Mouse (Mus musculus): Measurements from ENCODE around the gene Gramd1b. TPM values are rescaled to one million over a fixed set of nuclear protein-coding genes. Genes with fewer than 3 reads are reported as not detected.
A peak's percentile ranks its signal among the peaks of the same experiment; 100 is the strongest.

Gene Gramd1b
- polyA plus RNA-seq, 1 experiment from 2014 or later, result 5.2 TPM

- no peaks in the 10 kb centered on the region for H3K27me3 ChIP-seq
- H3K36me3 ChIP-seq, result no peaks in the 10 kb centered on the region
- no peaks in the 10 kb centered on the region for H3K9me3 ChIP-seq
- 0 out of 2 replicates have a peak, but pooled peaks have one; percentile 31 for ATAC-seq (ENCODE audit: insufficient number of reproducible peaks, insufficient read depth, low FRiP score, low TSS enrichment, low read depth)
- no peak overlapping the region; the same call in 1 of the 2 replicates for H3K4me3 ChIP-seq (replicated peaks)
- no peak overlapping the region for H3K9ac ChIP-seq (replicated peaks)
- H3K4me2 ChIP-seq, result 0 out of 2 replicates have a peak overlapping the region, but pooled peaks have one; percentile 13
- peak overlapping the region; percentile 81 for H3K27ac ChIP-seq
- WGBS, result 66% methylated on average over 5 of the region's 5 CpGs
- H3K4me1 ChIP-seq (replicated peaks), result 0 out of 2 replicates have a peak, but pooled peaks cover 6% of the 10 kb centered on the region
Measured at GRCm38 (mm10) chr9:40407876-40408275, 123.3 kb downstream of the Gramd1b start.

- 0 out of 2 replicates have a peak, but pooled peaks cover 6% of the 10 kb centered on the region for H3K4me1 ChIP-seq (replicated peaks)
- ATAC-seq (ENCODE audit: insufficient number of reproducible peaks, insufficient read depth, low FRiP score, low TSS enrichment, low read depth), result no peak
- no peak overlapping the region for H3K9ac ChIP-seq (replicated peaks)
- H3K27ac ChIP-seq, result no peak overlapping the region
- no peak overlapping the region for H3K4me3 ChIP-seq (replicated peaks)
- 0 out of 2 replicates have a peak, but pooled peaks cover 6% of the 10 kb centered on the region for H3K27me3 ChIP-seq
- H3K4me2 ChIP-seq, result no peak overlapping the region
- WGBS, result 43% methylated on average over 6 of the region's 6 CpGs
- no peaks in the 10 kb centered on the region for H3K9me3 ChIP-seq
- no peaks in the 10 kb centered on the region for H3K36me3 ChIP-seq
Measured at GRCm38 (mm10) chr9:40405804-40406203, 125.4 kb downstream of the Gramd1b start.

- no peak for ATAC-seq (ENCODE audit: insufficient number of reproducible peaks, insufficient read depth, low FRiP score, low TSS enrichment, low read depth)
- Histone ChIP-seq H3K4me1 (replicated peaks) (0 out of 2 replicates have a peak, but pooled peaks cover 6% of the 10 kb centered on the region), H3K36me3 (no peaks in the 10 kb centered on the region), H3K9me3 (no peaks in the 10 kb centered on the region), H3K27ac (no peak overlapping the region), H3K9ac (replicated peaks) (no peak overlapping the region), H3K4me3 (replicated peaks) (no peak overlapping the region), H3K27me3 (0 out of 2 replicates have a peak, but pooled peaks cover 6% of the 10 kb centered on the region), H3K4me2 (no peak overlapping the region)
- WGBS, result 83% methylated on average over 5 of the region's 5 CpGs
Measured at GRCm38 (mm10) chr9:40405263-40405662, 125.9 kb downstream of the Gramd1b start.

GRCm38 (mm10) chr9:40404637-40405036, 126.5 kb downstream of the Gramd1b start:
- Histone ChIP-seq H3K9ac (replicated peaks) (no peak overlapping the region), H3K9me3 (no peaks in the 10 kb centered on the region), H3K27me3 (0 out of 2 replicates have a peak, but pooled peaks cover 6% of the 10 kb centered on the region), H3K4me2 (no peak overlapping the region), H3K36me3 (no peaks in the 10 kb centered on the region), H3K4me1 (replicated peaks) (0 out of 2 replicates have a peak, but pooled peaks cover 6% of the 10 kb centered on the region), H3K27ac (no peak overlapping the region), H3K4me3 (replicated peaks) (no peak overlapping the region)
- no peak for ATAC-seq (ENCODE audit: insufficient number of reproducible peaks, insufficient read depth, low FRiP score, low TSS enrichment, low read depth)
- WGBS, result 89% methylated on average over 11 of the region's 11 CpGs

GRCm38 (mm10) chr9:40403750-40404149, 127.4 kb downstream of the Gramd1b start:
- no peak overlapping the region for H3K4me2 ChIP-seq
- no peak overlapping the region for H3K9ac ChIP-seq (replicated peaks)
- H3K36me3 ChIP-seq, result no peaks in the 10 kb centered on the region
- 0 out of 2 replicates have a peak, but pooled peaks have one; percentile 15 for ATAC-seq (ENCODE audit: insufficient number of reproducible peaks, insufficient read depth, low FRiP score, low TSS enrichment, low read depth)
- 0 out of 2 replicates have a peak, but pooled peaks cover 6% of the 10 kb centered on the region for H3K27me3 ChIP-seq
- H3K27ac ChIP-seq, result no peak overlapping the region
- H3K4me1 ChIP-seq (replicated peaks), result 0 out of 2 replicates have a peak, but pooled peaks cover 3% of the 10 kb centered on the region
- WGBS, result 76% methylated on average over 7 of the region's 7 CpGs
- no peaks in the 10 kb centered on the region for H3K9me3 ChIP-seq
- H3K4me3 ChIP-seq (replicated peaks), result no peak overlapping the region

GRCm38 (mm10) chr9:40401818-40402217, 129.4 kb downstream of the Gramd1b start:
- 87% methylated on average over 5 of the region's 5 CpGs for WGBS
- ATAC-seq (ENCODE audit: insufficient number of reproducible peaks, insufficient read depth, low FRiP score, low TSS enrichment, low read depth), result no peak

GRCm38 (mm10) chr9:40400854-40401253, 130.3 kb downstream of the Gramd1b start:
- no peak overlapping the region for H3K27ac ChIP-seq
- H3K9ac ChIP-seq (replicated peaks), result no peak overlapping the region
- ATAC-seq (ENCODE audit: insufficient number of reproducible peaks, insufficient read depth, low FRiP score, low TSS enrichment, low read depth), result no peak
- H3K9me3 ChIP-seq, result no peaks in the 10 kb centered on the region
- 0 out of 2 replicates have a peak, but pooled peaks cover 6% of the 10 kb centered on the region for H3K27me3 ChIP-seq
- 79% methylated on average over 9 of the region's 9 CpGs for WGBS
- H3K4me3 ChIP-seq (replicated peaks), result no peak overlapping the region
- H3K36me3 ChIP-seq, result no peaks in the 10 kb centered on the region
- no peak overlapping the region for H3K4me2 ChIP-seq
- H3K4me1 ChIP-seq (replicated peaks), result no peaks in the 10 kb centered on the region

More at GRCm38 (mm10) chr9:40401818-40402217, 129.4 kb downstream of the Gramd1b start:
- no peaks in the 10 kb centered on the region for H3K36me3 ChIP-seq
- H3K4me3 ChIP-seq (replicated peaks), result no peak overlapping the region
- 0 out of 2 replicates have a peak, but pooled peaks cover 6% of the 10 kb centered on the region for H3K27me3 ChIP-seq
- H3K27ac ChIP-seq, result no peak overlapping the region
- H3K4me2 ChIP-seq, result no peak overlapping the region
- no peaks in the 10 kb centered on the region for H3K9me3 ChIP-seq
- 0 out of 2 replicates have a peak, but pooled peaks cover 3% of the 10 kb centered on the region for H3K4me1 ChIP-seq (replicated peaks)
- H3K9ac ChIP-seq (replicated peaks), result no peak overlapping the region

- Histone ChIP-seq H3K36me3 (no peaks in the 10 kb centered on the region), H3K27ac (no peak overlapping the region), H3K4me1 (replicated peaks) (no peaks in the 10 kb centered on the region), H3K9ac (replicated peaks) (no peak overlapping the region), H3K27me3 (0 out of 2 replicates have a peak, but pooled peaks cover 6% of the 10 kb centered on the region), H3K9me3 (no peaks in the 10 kb centered on the region), H3K4me2 (no peak overlapping the region), H3K4me3 (replicated peaks) (no peak overlapping the region)
- WGBS, result 35% methylated on average over 2 of the region's 2 CpGs
- ATAC-seq (ENCODE audit: insufficient number of reproducible peaks, insufficient read depth, low FRiP score, low TSS enrichment, low read depth), result no peak
Measured at GRCm38 (mm10) chr9:40400171-40400570, 131.0 kb downstream of the Gramd1b start.

GRCm38 (mm10) chr9:40399359-40399932, 131.7 kb downstream of the Gramd1b start:
- 0 out of 2 replicates have a peak, but pooled peaks cover 6% of the 10 kb centered on the region for H3K27me3 ChIP-seq
- no peaks in the 10 kb centered on the region for H3K36me3 ChIP-seq
- no peaks in the 10 kb centered on the region for H3K9me3 ChIP-seq
- no peak overlapping the region for H3K27ac ChIP-seq
- H3K4me3 ChIP-seq (replicated peaks), result no peak overlapping the region
- no peaks in the 10 kb centered on the region for H3K4me1 ChIP-seq (replicated peaks)
- no peak overlapping the region for H3K4me2 ChIP-seq
- no peak overlapping the region for H3K9ac ChIP-seq (replicated peaks)
- 83% methylated on average over 6 of the region's 6 CpGs for WGBS
- ATAC-seq (ENCODE audit: insufficient number of reproducible peaks, insufficient read depth, low FRiP score, low TSS enrichment, low read depth), result no peak

GRCm38 (mm10) chr9:40397471-40398245, 133.5 kb downstream of the Gramd1b start:
- Histone ChIP-seq H3K9ac (replicated peaks) (no peak overlapping the region), H3K27me3 (0 out of 2 replicates have a peak, but pooled peaks cover 6% of the 10 kb centered on the region), H3K4me2 (no peak overlapping the region), H3K4me3 (replicated peaks) (no peak overlapping the region), H3K27ac (no peak overlapping the region), H3K9me3 (no peaks in the 10 kb centered on the region), H3K4me1 (replicated peaks) (peaks cover 2% of the 10 kb centered on the region; the same call in 1 of the 2 replicates), H3K36me3 (no peaks in the 10 kb centered on the region)
- 80% methylated on average over 7 of the region's 7 CpGs for WGBS
- no peak for ATAC-seq (ENCODE audit: insufficient number of reproducible peaks, insufficient read depth, low FRiP score, low TSS enrichment, low read depth)

GRCm38 (mm10) chr9:40397036-40397435, 134.1 kb downstream of the Gramd1b start:
- 29% methylated on average over 2 of the region's 2 CpGs for WGBS
- ATAC-seq (ENCODE audit: insufficient number of reproducible peaks, insufficient read depth, low FRiP score, low TSS enrichment, low read depth), result peak; percentile 67; the same call in 1 of the 2 replicates
- 0 out of 2 replicates have a peak overlapping the region, but pooled peaks have one; percentile 12 for H3K27ac ChIP-seq
- peak overlapping the region; percentile 20 for H3K4me2 ChIP-seq
- H3K27me3 ChIP-seq, result 0 out of 2 replicates have a peak, but pooled peaks cover 6% of the 10 kb centered on the region
- H3K9ac ChIP-seq (replicated peaks), result no peak overlapping the region
- peak overlapping the region; percentile 23; the same call in 1 of the 2 replicates for H3K4me3 ChIP-seq (replicated peaks)
- peaks cover 8% of the 10 kb centered on the region for H3K4me1 ChIP-seq (replicated peaks)
- H3K36me3 ChIP-seq, result no peaks in the 10 kb centered on the region
- H3K9me3 ChIP-seq, result no peaks in the 10 kb centered on the region

Data from limb, embryonic 12.5 days (tissue).